Mouse (Mus musculus) layer of hippocampus, adult 2 months (tissue): ENCODE data around the gene Rilp. TPM values are rescaled to one million over a fixed set of nuclear protein-coding genes. Genes with fewer than 3 reads are reported as not detected.

ENCODE experiments used
- DNase-seq, 2 experiments: peaks; one replicate each; pipeline ENCODE4 v3.0.0; 2022; ENCODE audit warnings: low spot score in 2 of 2
- H3K27ac ChIP-seq: fragments of 200-600 bp; 2 replicates; pipeline ENCODE4 v1.8.1; 2022
- H3K4me3 ChIP-seq: fragments of 200-600 bp; 2 replicates; pipeline ENCODE4 v1.8.1; 2022; ENCODE audit warnings: mild to moderate bottlenecking
- CTCF ChIP-seq: fragments of 200-600 bp; conservative IDR thresholded peaks from 2 replicates; pipeline ENCODE4 v1.8.1; 2022; ENCODE audit warnings: antibody characterized with exemption, mild to moderate bottlenecking, moderate library complexity
- long read RNA-seq, 2 experiments: library from polyadenylated mRNA; stranded (forward); transcript quantifications; one replicate each; pipeline ENCODE4 v2.0.0; 2021; ENCODE audit warnings: borderline mapping rate in 2 of 2
- total RNA-seq, 2 experiments: library from RNA; stranded (reverse); gene quantifications; 2 replicates each; pipeline ENCODE4 v1.2.3; 2021

Rilp gene
- 1 to 10 TPM; 1.6 to 1.7 TPM for total RNA-seq
- long read RNA-seq, experiment 1, result 0 reads
- long read RNA-seq, experiment 2, partial matches to known transcripts, result 1 of 3 reads
- long read RNA-seq, experiment 2, other reads (novel, unspliced or antisense), result 0 of 3 reads

DNA sequence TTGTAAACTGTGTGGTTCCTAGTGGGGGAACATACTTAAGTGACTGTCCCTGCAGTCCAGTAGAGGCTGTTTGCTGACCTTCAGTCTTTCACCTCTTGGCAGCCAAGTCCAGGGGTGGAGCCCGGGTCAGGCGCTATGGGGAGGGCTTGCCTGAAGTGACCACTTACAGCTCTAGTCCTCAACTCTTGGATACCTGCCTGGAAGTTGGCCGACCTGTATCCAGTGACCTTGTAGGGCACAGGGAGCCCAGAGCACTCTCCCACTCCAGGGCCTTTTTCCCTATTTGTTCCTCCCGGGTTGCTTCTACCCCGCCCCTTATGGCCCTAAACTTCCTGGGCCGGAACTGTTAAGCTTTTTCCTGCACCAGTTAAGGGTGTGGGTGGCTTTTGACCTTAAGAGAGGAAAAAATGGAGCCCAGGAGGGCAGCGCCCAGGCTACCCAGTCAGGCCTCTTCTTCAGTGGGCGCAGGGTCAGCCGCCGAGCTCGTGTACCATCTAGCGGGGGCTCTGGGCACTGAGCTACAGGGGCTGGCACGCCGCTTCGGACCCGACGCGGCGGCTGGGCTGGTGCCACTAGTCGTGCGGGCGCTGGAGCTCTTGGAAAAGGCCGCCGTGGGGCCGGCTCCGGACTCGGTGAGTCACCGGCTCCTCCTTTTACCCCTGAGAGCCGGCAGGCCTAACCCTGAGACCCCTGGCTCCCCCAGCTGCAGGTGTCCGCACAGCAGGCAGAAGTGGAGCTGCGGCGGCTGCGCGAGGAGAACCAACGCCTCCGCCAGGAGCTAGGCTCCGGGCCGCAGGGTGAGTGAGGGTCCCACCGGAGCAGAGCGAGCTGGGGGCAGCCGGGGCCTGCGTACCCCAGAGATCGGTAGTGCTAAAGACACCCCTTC lies at the start of gene Rilp:
Gene Rilp (plus strand): TSS at position 354 of the 886 bp plus-strand sequence.
- H3K4me3 ChIP-seq, result peak within 1 kb of the TSS; percentile 67
- DNase-seq, result peak in 1 of 2 experiments; percentile 41
- peak; percentile 50 for TF ChIP-seq CTCF
- H3K27ac ChIP-seq, result peak within 1 kb of the TSS; percentile 89

DNA sequence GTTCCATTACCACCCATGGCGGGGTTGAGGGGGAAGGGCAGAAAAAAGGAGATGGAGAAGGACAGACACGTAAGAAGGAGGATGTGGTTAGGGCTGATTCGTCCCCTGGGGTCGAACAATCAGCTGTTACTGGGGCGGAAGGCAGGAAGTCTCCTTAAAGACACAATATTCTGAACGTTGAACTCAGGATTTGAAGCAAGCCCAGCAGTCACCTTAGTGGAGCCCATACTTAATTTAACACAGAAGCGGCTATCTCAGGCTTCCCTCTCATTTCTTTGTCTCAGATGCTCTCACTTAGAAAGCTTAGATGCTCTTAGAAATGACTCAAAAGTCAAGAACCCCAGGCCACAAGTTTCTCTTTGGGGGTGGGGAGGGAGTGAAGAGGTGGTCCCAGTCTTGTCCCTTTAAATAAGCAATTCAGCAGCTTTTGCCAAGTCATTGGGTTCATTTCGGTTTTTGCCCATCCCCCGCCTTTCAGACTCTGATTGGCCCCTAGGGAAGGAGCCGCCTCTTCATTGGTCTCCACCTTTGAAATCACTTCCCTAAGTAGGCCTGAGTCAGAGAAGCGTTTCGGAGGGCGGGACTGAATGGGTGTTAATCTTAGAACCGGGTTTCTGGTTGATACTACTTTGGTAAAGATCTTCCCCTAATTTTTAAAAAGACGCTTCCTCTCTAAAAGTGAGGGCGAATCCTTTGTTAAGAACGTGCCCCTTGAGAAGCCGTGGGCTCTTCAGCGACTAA lies 49.6 kb upstream of the Rilp start:
- Histone ChIP-seq H3K27ac (peak overlapping the region; percentile 97), H3K4me3 (peak overlapping the region; percentile 81)
- TF ChIP-seq CTCF, result no peak
- DNase-seq, result peak; percentile 83 to 94

DNA sequence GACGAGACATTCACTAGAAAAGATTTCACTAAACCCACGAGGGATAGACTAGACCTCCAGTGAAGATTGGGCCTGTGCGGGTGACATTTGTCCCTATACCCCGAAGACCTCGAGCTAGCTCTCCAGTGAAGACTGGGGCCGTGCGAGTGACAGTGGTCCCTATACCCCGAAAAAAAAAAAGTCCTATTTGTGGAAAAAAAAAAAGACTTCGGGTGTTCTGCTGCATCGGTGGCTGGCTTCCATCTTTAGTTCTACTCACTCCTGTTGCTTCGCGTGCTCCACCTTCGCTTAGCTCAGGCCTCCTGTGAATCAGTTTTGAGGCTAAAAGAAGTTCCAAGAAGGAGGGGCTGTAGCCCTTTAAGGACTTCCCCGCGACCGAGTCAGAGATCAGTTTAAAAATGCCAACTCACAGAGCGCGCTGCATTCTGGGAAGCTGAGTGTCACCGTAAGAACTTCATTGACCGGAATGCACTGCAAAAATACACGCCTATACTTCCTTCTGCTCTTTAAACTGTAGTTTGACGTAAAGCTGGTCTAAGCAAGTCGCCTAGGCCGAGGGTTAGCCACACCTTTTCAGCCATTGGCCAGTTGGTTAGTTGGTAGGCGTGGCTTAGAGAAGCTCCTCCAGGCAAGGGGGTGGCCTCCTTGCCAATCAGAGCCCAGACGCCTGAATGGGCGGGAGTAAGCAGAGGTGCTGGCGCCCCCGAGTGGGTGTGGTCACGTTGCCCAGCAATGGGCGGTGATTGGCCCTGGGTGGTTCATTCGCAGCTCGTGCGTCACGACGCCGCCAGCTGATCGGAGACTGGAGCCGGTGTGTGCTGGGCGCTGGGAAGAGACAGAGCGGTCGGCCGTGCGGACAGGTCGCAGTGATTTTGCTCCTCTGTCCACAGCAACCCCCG lies 48.8 kb upstream of the Rilp start, which contains the start of gene Tlcd2:
Gene Tlcd2 (plus strand): TSS at position 872 of the 899 bp plus-strand sequence.
- peak; percentile 99 to 100 for DNase-seq
- TF ChIP-seq CTCF, result 0 out of 2 replicates have a peak, but pooled peaks have one; percentile 6
- Histone ChIP-seq H3K4me3 (peak within 1 kb of the TSS; percentile 81), H3K27ac (peak within 1 kb of the TSS; percentile 97)

DNA sequence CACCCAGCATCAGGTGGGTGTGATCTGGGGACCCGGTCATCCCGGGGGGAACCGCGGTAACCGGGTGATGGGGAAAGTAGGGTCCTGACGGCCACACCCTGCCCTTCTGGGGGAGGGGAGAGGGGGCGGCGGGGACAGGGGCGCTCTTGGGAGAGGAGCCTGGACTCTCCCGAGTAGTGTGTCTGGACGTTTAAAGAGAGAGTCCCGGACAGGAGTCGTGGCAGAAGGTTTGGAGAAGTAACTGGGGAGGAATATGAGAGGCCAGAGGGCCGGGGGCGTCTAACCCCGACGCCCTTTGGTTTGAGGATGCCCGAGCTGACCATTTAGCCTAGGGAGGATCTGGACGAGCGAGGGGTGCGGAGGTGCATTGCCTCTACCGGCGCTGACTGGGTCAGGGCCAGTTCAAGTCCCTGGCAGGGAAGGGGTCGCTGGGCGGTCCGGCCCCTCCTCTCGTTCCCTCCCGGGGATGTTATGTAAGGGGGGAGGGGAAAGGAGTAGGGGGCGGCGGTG lies 48.1 kb upstream of the Rilp start:
- no peak for TF ChIP-seq CTCF
- H3K4me3 ChIP-seq, result peak overlapping the region; percentile 81
- peak overlapping the region; percentile 97 for H3K27ac ChIP-seq
- no peak for DNase-seq

DNA sequence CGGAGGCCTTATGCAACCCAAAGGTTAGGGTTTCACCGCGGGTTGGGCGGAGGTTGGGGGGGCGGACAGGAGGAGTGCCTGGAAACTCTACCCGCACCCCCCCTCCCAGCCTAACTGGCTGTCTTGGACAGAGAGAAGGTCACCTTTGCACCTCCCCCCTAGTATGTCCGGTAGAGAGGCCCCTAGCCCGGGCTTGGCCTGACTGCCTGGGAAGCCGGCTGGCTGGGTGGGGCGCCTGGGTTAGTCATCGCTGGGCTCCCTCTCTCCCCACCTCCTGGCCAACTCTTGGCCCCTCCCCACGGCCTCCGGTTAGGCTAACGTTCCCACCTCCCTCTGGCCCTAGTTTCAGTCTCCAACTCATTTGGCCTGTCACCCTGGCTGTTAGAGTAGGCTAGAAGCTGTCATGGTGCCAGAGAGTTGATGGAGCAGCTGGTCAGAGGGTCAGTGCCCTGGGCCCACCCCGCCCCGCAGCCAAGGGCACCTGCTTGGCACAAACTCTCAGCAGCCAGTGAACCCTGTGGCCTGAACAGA lies 47.6 kb upstream of the Rilp start:
- peak in 1 of 2 experiments; percentile 44 for DNase-seq
- no peak for TF ChIP-seq CTCF
- H3K27ac ChIP-seq, result peak overlapping the region; percentile 97
- peak overlapping the region; percentile 81 for H3K4me3 ChIP-seq

DNA sequence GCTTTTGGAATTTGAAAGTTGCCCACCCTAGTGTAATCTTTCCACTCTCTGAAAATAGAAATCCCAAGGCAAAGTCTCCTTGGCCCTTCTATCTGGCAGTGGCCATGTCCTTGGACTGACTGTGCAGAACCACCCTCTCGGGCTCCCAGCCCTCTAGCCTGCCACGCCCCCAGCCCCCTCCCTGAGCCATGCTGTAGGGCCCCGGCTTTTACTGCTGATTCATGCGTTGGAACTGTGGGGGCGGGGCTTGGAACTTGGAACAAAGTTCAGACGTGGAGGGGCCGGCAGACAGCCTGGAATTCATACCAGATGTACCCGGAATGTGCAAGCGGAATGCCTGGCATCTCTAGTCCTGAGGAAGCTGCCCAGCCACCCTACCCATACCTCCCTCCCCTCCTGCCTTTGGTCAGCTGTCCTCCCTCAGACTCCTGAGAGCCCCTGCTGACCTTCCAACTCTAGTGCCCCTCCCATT lies 47.0 kb upstream of the Rilp start:
- H3K4me3 ChIP-seq, result peak overlapping the region; percentile 81

DNA sequence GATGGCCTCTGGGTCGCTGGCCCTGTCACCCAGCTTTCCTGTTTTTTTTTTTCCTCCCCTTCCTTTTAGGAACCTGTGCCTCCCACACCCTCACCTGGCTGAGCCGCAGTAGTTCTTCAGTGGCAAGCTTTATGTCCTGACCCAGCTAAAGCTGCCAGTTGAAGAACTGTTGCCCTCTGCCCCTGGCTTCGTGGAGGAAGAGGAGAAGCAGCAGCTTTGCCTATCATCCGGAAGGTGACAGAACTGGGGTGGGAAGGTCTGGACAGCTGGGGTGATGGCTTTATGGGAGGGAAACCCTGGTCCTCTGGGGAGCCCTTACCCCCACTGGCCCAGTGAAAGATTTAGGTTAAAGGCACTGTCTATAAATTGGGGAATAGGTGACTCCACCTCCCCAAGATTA lies 46.3 kb upstream of the Rilp start:
- Histone ChIP-seq H3K4me3 (no peak overlapping the region; the same call in 1 of the 2 replicates), H3K27ac (peak overlapping the region; percentile 23; the same call in 1 of the 2 replicates)
- TF ChIP-seq CTCF, result no peak
- no peak for DNase-seq

More for the DNA sequence above, 47.0 kb upstream of the Rilp start:
- no peak for TF ChIP-seq CTCF
- peak overlapping the region; percentile 97 for H3K27ac ChIP-seq
- DNase-seq, result peak; percentile 47 to 56

DNA sequence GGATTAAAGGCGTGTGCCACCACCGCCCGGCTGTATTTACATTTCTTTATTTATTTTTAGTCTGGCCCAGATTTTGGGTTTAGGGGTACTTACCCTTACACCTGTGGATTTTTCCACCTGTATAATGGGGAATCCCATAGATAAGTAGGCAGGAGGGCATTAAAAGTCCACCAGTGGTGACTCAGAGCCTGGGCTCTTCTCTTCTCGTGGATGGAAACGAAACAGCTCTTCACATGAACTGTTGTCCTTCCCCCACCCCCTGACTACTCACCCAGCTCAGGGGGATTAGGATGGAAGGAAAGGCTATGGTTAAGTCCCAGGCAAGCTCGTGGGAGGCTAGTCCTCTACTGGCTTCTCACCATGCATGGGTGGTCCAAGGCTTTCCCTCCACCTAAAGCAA lies 45.5 kb upstream of the Rilp start:
- DNase-seq, result no peak
- H3K4me3 ChIP-seq, result no peak overlapping the region
- no peak for TF ChIP-seq CTCF
- H3K27ac ChIP-seq, result no peak overlapping the region

DNA sequence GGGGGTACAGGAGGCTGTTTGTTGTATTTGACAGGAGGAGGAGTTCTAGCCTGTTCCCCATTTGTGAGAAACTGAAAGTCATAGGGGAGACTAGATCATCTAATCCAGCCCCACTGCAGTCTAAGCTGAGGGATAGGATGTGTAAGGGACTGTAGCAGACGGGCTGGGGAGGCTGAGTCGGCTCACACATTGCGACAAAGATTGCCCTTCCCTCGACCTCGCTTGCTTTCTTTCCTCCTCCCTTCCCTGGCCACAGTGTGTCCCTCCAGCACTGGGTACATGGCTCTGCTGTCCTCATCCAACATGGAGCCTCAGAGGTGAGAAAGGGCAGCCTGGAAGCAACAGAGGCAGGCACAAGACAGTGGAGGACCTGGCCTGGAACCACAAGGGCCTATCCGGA lies 44.8 kb upstream of the Rilp start:
- no peak overlapping the region for H3K4me3 ChIP-seq

DNA sequence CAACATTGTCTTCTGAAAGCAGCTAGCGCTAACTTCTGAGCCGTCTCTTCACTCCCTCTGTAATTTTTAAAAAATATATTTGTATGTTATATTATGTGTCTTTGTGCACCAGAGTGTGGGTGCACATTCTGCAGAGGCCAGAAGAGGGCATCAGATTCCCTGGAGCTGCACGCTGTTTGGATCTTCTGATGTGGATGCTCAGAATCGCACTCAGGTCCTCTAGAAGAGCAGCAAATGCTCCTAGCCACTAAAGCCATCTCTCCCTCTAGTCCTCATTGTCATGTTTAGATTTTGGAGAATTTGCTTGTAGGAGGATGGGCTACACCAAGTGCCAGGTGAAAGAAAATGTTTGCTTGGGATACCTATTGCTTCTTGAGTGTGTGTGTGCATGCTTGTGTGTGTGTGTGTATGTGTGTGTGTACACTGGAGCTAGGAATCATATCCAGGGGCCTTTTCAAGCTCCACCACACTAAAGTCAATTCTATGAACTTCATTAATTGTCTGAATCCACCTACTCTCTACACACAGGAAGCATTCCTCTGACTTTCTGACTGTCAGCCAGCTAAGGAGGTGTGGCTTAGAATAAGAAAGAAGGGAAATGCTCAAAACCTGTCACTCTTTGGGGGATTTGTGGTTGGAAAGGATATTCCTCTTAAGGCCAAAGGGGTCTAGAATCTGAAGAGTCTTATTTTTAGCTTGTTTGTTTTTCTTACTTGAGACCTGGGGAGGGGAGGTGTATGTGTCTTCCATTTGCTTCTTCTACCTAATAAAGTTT lies 43.0 kb upstream of the Rilp start:
- DNase-seq, result no peak
- H3K27ac ChIP-seq, result no peak overlapping the region
- TF ChIP-seq CTCF, result peak; percentile 59
- H3K4me3 ChIP-seq, result no peak overlapping the region

More for the DNA sequence above, 44.8 kb upstream of the Rilp start:
- H3K27ac ChIP-seq, result no peak overlapping the region
- TF ChIP-seq CTCF, result no peak
- DNase-seq, result no peak
